Mouse (Mus musculus) hindbrain, embryonic 15.5 days (tissue): ENCODE data around the gene Stab1. TPM values are rescaled to one million over a fixed set of nuclear protein-coding genes. Genes with fewer than 3 reads are reported as not detected.
A peak's percentile ranks its signal among the peaks of the same experiment; 100 is the strongest.

Experiments used
- ATAC-seq: fragments of 200-750 bp; cut with Nextera tagmentation; 2 replicates; pipeline ENCODE4 v1.8.0; 2017; ENCODE audit warnings: low read depth, moderate number of reproducible peaks, moderate TSS enrichment; ENCODE audit not compliant: low FRiP score
- H3K27ac ChIP-seq: fragments of 300-500 bp; sonication (generic); replicated peaks from 2 replicates; pipeline ENCODE4 v1.5.1; 2015; ENCODE audit warnings: mild to moderate bottlenecking, inconsistent platforms
- H3K27me3 ChIP-seq: fragments of 300-500 bp; sonication (generic); 2 replicates; pipeline ENCODE4 v1.6.1; 2015; ENCODE audit warnings: control low read depth, inconsistent platforms
- H3K36me3 ChIP-seq: fragments of 300-500 bp; sonication (generic); 2 replicates; pipeline ENCODE4 v1.6.1; 2015; ENCODE audit warnings: control low read depth, inconsistent platforms
- H3K4me1 ChIP-seq: fragments of 300-500 bp; sonication (generic); replicated peaks from 2 replicates; pipeline ENCODE4 v1.6.1; 2015; ENCODE audit warnings: control low read depth, inconsistent platforms
- H3K4me2 ChIP-seq: fragments of 300-500 bp; sonication (generic); 2 replicates; pipeline ENCODE4 v1.6.1; 2015; ENCODE audit warnings: moderate library complexity, mild to moderate bottlenecking, inconsistent platforms
- H3K4me3 ChIP-seq: fragments of 300-500 bp; sonication (generic); 2 replicates; pipeline ENCODE4 v1.5.1; 2015; ENCODE audit warnings: mild to moderate bottlenecking, inconsistent platforms
- H3K9ac ChIP-seq: fragments of 300-500 bp; sonication (generic); 2 replicates; pipeline ENCODE4 v1.6.1; 2015; ENCODE audit warnings: inconsistent platforms
- H3K9me3 ChIP-seq: fragments of 300-500 bp; sonication (generic); 2 replicates; pipeline ENCODE4 v1.6.1; 2016; ENCODE audit warnings: control low read depth, inconsistent platforms
- WGBS: fragments of 180-500 bp; shearing (Covaris S2); methylation state at CpG from one replicate; pipeline ENCODE4 v1.1.7; 2015; 5-methylcytosine and 5-hydroxymethylcytosine counted together
- polyA plus RNA-seq: library from polyadenylated mRNA; unstranded; fragments of >200 nt; fragmentation: Nextera tagmentation; extraction: Ambion mirVana; gene quantifications from 2 replicates; pipeline ENCODE4 v1.2.1, GENCODE M21; 2015

Gene Stab1
- polyA plus RNA-seq, 1 experiment from 2014 or later = 20.9 TPM

DNA sequence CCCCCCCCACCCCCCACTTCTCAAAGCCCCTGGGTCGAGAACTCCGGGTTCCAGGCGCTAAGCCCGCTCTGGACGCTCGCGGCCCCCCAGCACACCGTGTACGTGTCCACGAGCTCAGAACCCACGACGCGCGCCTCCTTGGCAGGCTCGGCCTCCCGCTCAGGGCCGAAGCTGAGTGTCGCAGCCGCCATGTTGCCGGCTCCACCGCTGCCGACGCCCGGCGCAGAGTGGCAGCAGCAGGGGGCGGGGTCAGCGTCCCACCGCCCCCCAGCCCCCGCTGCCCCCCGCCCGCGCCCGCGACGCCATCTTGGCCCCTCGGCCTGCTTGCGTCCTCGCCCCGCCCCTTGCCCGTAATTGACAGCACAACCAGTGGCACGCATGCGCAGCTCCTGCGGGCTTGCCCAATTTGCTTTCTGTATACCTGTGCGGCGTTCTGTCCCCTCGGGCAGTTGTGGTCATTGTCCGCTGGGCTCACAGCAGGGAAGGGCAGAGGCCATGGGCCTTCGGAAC, 38.1 kb upstream of the Stab1 start:
- under 1% methylated on average over 41 of the region's 48 CpGs for WGBS
- peak; percentile 75 for ATAC-seq
- Histone ChIP-seq H3K9ac (peak overlapping the region; percentile 95), H3K9me3 (no peaks in the 10 kb centered on the region), H3K4me2 (peak overlapping the region; percentile 88), H3K36me3 (peaks cover 26% of the 10 kb centered on the region), H3K27me3 (no peaks in the 10 kb centered on the region), H3K4me3 (peak overlapping the region; percentile 88), H3K4me1 (peaks cover 22% of the 10 kb centered on the region), H3K27ac (peak overlapping the region; percentile 95)

DNA sequence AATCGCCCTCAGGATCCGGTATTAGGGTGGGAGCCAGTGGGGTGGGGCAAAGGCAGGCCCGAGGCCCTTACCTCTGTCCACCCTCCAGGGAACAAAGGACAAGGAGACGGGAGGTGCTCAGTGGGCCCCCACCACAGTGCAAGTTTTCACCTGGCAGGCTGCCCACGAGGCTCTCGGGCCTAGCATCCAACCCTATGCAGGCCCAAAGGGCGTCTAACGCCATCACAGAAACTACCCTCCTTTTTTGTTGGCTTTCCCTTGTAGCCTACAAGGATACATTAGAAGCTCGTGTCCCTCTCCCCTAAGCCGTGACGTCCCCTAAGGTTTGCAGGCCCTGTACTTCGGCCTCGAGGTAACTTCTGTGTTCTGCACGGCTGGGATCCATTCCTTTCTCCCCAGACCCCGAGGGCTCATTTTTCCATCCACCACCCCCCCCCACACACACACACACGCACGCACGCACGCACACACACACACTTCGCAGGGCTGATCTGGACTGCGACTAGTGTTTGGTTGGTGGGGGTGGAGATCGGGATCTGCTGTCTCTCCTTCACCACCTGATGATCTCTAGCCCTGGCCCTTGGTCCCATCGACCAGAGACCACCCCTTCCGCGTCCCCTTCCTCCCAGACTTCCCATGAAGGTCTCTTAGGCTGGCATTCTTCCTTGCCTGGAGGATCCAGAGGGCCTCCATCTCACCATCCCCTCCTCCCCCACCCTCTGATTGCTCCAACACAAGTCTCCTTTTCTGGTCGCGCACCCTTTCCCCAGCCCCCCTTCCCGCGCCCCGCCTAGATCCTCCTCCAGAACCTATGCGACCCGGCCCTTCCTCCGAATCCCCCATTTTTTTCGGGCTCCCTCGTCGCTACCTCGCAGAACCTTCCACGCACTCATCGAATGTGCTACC, 37.4 kb upstream of the Stab1 start:
- peak overlapping the region; percentile 95 for H3K9ac ChIP-seq
- peak overlapping the region; percentile 88 for H3K4me3 ChIP-seq
- peaks cover 22% of the 10 kb centered on the region for H3K4me1 ChIP-seq
- H3K27ac ChIP-seq = peak overlapping the region; percentile 95
- ATAC-seq = peak; percentile 76
- H3K27me3 ChIP-seq = no peaks in the 10 kb centered on the region
- H3K4me2 ChIP-seq = peak overlapping the region; percentile 88
- no peaks in the 10 kb centered on the region for H3K9me3 ChIP-seq
- WGBS = under 1% methylated on average over 39 of the region's 39 CpGs
- H3K36me3 ChIP-seq = peaks cover 29% of the 10 kb centered on the region

DNA sequence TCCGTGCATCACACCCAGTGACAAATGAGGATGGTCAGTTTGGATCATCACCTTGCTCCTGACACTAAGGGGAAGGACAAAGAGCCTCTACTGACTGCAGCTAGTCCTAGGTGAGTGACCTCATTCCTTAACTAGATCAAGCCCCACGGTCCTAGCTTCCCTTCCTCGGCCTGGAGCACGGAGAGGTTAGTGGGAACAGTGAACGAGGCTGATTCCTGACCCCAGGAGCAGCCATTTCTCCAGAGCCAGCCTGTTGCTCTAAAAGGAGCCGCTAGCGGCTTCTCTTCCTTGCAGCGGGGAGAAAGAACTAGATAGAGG, 36.8 kb upstream of the Stab1 start:
- no peaks in the 10 kb centered on the region for H3K27me3 ChIP-seq
- peak; percentile 24; the same call in 1 of the 2 replicates for ATAC-seq
- H3K27ac ChIP-seq = peak overlapping the region; percentile 95
- peak overlapping the region; percentile 88 for H3K4me2 ChIP-seq
- peak overlapping the region; percentile 95 for H3K9ac ChIP-seq
- peak overlapping the region; percentile 88 for H3K4me3 ChIP-seq
- H3K36me3 ChIP-seq = peaks cover 36% of the 10 kb centered on the region
- H3K9me3 ChIP-seq = no peaks in the 10 kb centered on the region
- peaks cover 22% of the 10 kb centered on the region for H3K4me1 ChIP-seq
- WGBS = 13% methylated on average over 8 of the region's 8 CpGs

DNA sequence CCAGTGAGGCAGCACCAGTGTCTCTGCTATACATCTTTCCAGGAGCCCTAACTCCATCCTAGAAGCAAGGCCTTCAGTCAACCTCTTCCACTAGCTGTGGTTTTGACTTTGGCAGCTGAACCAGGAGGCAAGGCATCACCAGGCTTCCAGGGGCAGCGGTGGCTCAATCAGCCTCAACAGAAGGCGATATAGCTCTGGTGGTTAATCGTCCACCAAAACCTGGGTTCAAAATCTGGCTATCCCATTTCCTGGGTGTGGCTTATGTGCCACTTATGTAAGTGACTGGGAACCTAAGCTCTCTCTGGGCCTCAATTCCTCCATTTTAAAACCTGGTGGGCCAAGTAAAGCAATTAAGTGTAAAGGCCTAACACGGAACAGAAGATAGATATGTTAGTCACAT, 36.4 kb upstream of the Stab1 start:
- 74% methylated on average over 4 of the region's 4 CpGs for WGBS
- Histone ChIP-seq H3K4me3 (peak overlapping the region; percentile 88), H3K27ac (peak overlapping the region; percentile 95), H3K9me3 (no peaks in the 10 kb centered on the region), H3K9ac (peak overlapping the region; percentile 95), H3K4me1 (peaks cover 22% of the 10 kb centered on the region), H3K36me3 (peaks cover 39% of the 10 kb centered on the region), H3K4me2 (peak overlapping the region; percentile 88), H3K27me3 (no peaks in the 10 kb centered on the region)
- no peak for ATAC-seq

DNA sequence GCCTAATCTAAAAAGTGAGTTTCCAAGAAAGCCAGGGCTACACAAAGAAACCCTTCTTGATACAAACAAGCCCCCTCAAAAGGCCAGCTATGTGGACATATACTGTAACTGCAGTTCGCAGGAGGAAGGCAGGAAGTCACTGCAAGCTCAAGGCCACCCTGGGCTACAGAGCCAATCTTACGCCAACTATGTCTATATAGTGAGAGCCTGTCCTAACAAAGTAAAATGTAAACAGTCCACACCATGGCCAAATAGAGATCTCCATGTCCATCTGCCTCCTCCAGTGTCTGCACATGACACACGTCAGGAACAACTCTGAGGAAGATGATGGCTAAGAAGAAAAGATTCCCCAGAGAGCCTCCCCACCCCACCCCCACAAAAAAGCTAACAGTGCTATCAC, 31.6 kb upstream of the Stab1 start:
- H3K36me3 ChIP-seq = peaks cover 58% of the 10 kb centered on the region
- H3K4me3 ChIP-seq = no peak overlapping the region
- H3K9me3 ChIP-seq = no peaks in the 10 kb centered on the region
- no peaks in the 10 kb centered on the region for H3K27me3 ChIP-seq
- WGBS = 82% methylated on average over 3 of the region's 3 CpGs
- H3K4me2 ChIP-seq = no peak overlapping the region
- no peak for ATAC-seq
- H3K27ac ChIP-seq = no peak overlapping the region
- H3K4me1 ChIP-seq = peaks cover 15% of the 10 kb centered on the region
- no peak overlapping the region for H3K9ac ChIP-seq

DNA sequence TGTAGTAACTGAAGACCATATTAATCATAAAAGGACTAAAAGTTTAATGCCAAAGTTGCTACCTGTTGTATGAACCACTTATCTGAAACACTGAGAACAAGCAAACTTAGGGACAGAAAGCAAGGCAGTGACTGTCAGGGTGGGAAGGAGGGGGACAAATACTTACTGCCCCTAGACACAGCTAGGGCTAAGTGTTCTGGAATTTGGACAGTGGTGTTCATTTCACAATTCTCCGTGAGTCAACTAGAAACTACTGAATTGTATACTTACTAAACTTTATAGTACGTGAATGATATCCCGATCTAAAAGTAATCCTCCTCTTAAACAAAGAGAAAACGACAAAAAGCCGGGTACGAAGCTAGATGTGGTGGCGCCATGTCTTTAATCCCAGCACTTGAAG, 31.2 kb upstream of the Stab1 start:
- Histone ChIP-seq H3K4me2 (no peak overlapping the region), H3K9me3 (no peaks in the 10 kb centered on the region), H3K27ac (no peak overlapping the region), H3K36me3 (peaks cover 58% of the 10 kb centered on the region), H3K27me3 (no peaks in the 10 kb centered on the region), H3K4me3 (no peak overlapping the region), H3K4me1 (peaks cover 11% of the 10 kb centered on the region), H3K9ac (no peak overlapping the region)
- ATAC-seq = no peak
- 95% methylated on average over 7 of the region's 7 CpGs for WGBS

DNA sequence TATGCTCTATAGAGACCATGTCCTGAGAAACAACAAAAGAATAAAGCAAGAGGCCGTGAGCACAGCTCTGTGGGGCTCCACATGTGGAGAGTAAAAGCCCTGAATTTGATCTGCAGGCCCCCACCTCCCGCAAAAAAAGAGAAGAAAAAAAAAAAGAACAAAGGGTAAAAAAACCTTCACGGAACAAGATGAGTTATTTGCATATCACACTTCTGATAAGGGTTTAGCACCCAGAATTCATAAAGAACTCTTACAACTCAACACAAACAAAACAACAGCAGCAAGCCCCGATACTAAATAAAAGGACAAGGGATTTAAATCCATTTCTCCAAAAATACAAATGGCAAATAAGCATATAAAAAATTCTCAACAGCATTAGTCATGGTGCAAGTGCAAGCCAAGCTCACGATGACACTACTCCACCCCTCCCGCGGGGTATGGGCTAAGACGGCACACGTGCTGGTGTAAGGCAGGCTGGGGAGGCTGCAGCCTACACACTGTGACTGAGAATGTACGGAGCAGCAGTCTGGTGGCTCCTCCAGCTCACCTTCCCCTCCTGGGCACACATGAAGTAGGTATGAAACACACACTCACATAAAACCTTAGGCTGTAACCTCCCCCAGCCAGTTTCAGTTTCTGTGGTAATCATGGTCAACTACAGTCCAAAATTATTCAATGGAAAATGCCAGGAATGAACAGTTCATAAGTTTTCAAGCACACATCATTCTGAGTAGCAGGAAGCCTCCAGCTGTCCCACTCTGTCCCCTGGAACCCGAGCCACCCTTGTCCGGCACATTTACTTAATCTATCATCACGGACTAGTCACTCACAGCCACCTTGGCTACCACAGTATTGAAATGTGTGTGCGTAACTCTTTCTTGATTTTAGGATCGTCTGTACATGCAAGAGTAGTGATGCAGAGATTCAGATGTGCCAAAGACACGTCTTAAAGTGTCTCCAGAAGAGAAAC, 29.4 kb upstream of the Stab1 start:
- Histone ChIP-seq H3K27ac (no peak overlapping the region), H3K4me2 (no peak overlapping the region), H3K4me1 (peaks cover 7% of the 10 kb centered on the region), H3K4me3 (no peak overlapping the region), H3K9ac (no peak overlapping the region), H3K9me3 (no peaks in the 10 kb centered on the region), H3K27me3 (no peaks in the 10 kb centered on the region), H3K36me3 (peaks cover 48% of the 10 kb centered on the region)
- ATAC-seq = no peak
- 58% methylated on average over 16 of the region's 16 CpGs for WGBS

DNA sequence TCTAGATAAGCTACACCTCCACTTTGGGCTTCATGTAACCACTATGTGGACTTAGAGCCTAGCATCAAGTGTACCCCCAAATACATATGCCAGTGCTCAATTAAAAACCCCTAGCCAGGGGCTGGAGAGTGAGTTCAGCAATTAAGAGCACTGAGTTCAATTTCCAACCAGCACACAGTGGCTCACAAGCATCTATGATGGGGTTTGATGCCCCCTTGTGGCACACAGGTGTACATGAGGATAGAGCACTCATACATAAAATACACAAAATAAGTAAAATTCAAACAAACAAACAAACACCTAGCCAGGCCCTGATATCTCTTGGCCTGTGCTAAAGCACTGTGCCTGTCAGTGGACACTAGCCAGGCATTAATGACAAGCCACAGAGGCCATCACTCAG, 27.5 kb upstream of the Stab1 start:
- ATAC-seq = no peak
- peaks cover 47% of the 10 kb centered on the region for H3K36me3 ChIP-seq

DNA sequence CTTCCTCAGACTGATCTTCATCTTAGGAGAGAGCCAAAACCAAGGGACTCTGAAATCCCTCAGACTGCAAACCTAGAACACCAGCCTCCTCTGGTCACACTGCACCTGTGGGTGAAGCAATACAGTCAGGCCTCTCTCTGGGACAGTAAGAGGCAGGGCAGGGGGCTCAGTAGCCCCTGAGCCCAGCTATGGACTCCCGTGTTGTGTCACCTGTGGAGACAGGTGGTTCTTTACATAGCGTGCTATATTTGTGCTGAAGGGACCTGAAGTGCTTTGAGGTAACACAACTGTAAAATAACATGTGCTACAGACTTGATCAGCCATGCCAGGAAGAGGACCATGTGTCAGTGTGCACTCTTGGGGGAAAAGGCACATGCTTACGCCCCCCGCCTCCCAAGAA, 27.1 kb upstream of the Stab1 start:
- no peak for ATAC-seq
- peaks cover 49% of the 10 kb centered on the region for H3K36me3 ChIP-seq
- H3K27ac ChIP-seq = no peak overlapping the region
- H3K4me2 ChIP-seq = no peak overlapping the region
- H3K27me3 ChIP-seq = no peaks in the 10 kb centered on the region
- no peak overlapping the region for H3K4me3 ChIP-seq
- no peak overlapping the region for H3K9ac ChIP-seq
- peaks cover 7% of the 10 kb centered on the region for H3K4me1 ChIP-seq
- 93% methylated on average over 4 of the region's 4 CpGs for WGBS
- no peaks in the 10 kb centered on the region for H3K9me3 ChIP-seq

More for the DNA sequence above, 27.5 kb upstream of the Stab1 start:
- H3K27ac ChIP-seq = no peak overlapping the region
- H3K27me3 ChIP-seq = no peaks in the 10 kb centered on the region
- H3K9ac ChIP-seq = no peak overlapping the region
- no peak overlapping the region for H3K4me2 ChIP-seq
- no peak overlapping the region for H3K4me3 ChIP-seq
- H3K9me3 ChIP-seq = no peaks in the 10 kb centered on the region
- peaks cover 7% of the 10 kb centered on the region for H3K4me1 ChIP-seq

DNA sequence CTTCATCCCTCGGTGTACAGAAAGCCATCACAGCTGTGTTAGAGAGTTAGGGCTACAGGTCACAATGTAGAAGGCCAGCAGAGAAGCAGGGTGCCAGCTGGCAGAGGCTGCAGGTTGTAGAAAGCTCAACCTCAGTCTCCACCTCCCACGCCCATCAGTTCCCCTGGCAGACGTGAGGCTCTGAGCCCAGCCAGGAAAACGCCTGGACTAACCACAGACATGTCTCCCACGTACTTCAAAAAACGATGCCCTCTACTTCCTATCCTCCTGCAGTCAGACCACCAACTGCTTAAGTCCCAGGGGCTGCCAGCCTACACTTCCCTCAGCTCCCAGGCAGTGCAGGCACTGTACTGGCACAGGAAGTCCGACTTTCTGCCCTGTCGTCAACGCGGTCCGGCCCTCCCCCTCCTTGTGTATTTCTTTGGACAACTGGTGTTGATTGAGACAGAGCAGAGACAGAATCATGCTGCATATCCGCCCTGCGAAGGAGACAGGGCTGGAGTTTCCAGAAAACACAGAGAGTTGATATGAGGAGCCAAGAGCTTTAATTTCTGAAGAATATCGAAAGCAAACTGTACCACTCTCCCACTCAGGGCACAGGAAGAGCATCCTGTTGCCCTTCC, 26.6 kb upstream of the Stab1 start:
- H3K4me1 ChIP-seq = peaks cover 7% of the 10 kb centered on the region
- ATAC-seq = no peak
- H3K4me3 ChIP-seq = no peak overlapping the region
- no peak overlapping the region for H3K4me2 ChIP-seq
- H3K9me3 ChIP-seq = no peaks in the 10 kb centered on the region
- H3K9ac ChIP-seq = no peak overlapping the region
- H3K27ac ChIP-seq = no peak overlapping the region
- peaks cover 49% of the 10 kb centered on the region for H3K36me3 ChIP-seq
- no peaks in the 10 kb centered on the region for H3K27me3 ChIP-seq
- WGBS = 80% methylated on average over 14 of the region's 14 CpGs

DNA sequence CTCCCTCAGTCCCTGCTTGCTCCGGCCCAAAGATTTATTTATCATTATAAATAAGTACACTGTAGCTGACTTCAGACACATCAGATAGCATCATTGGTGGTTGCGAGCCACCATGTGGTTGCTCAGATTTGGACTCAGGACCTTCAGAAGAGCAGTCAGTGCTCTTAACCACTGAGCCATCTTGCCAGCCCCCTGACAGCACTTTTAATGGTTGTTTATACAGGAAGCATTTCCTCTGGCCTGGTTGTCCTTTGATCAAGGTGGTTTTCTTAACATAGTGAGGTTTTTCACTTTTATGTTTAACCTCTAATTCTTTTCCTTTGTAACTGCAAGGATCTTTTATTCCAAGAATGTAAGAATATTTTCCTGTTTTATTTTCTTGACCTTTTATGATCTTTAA, 26.0 kb upstream of the Stab1 start:
- no peak for ATAC-seq
- peaks cover 49% of the 10 kb centered on the region for H3K36me3 ChIP-seq
- 92% methylated on average over 2 of the region's 2 CpGs for WGBS

More for the DNA sequence above, 26.0 kb upstream of the Stab1 start:
- no peak overlapping the region for H3K4me3 ChIP-seq
- peaks cover 7% of the 10 kb centered on the region for H3K4me1 ChIP-seq
- H3K9me3 ChIP-seq = no peaks in the 10 kb centered on the region
- H3K27ac ChIP-seq = no peak overlapping the region
- no peak overlapping the region for H3K9ac ChIP-seq
- no peaks in the 10 kb centered on the region for H3K27me3 ChIP-seq
- H3K4me2 ChIP-seq = no peak overlapping the region
